Mouse (Mus musculus) adrenal gland (tissue): ENCODE data around the gene Btn2a2.

Experiments
- intact Hi-C: fragments of 180-260 bp; cut with DNase I; formaldehyde crosslinking; loops from one replicate; pipeline ENCODE4 v1.15.1; 2025

Btn2a2 gene

GRCm38 (mm10) chr13:23499943-23500342, 11.3 kb upstream of the Btn2a2 start:
- intact Hi-C loops = no loop called here

- intact Hi-C loops = no loop called here
Measured at GRCm38 (mm10) chr13:23498653-23499052, 10.0 kb upstream of the Btn2a2 start.

GRCm38 (mm10) chr13:23497656-23498321, 9.1 kb upstream of the Btn2a2 start:
- intact Hi-C loops = no loop called here

- intact Hi-C loops = no loop called here
Measured at GRCm38 (mm10) chr13:23495526-23495925, 6.9 kb upstream of the Btn2a2 start.

- intact Hi-C loops = no loop called here
Measured at GRCm38 (mm10) chr13:23491990-23492389, 3.3 kb upstream of the Btn2a2 start.

- intact Hi-C loops = no loop called here
Measured at GRCm38 (mm10) chr13:23491263-23491662, 2.6 kb upstream of the Btn2a2 start.

GRCm38 (mm10) chr13:23490863-23491262, 2.2 kb upstream of the Btn2a2 start:
- intact Hi-C loops = no loop called here

- intact Hi-C loops = no loop called here
Measured at GRCm38 (mm10) chr13:23485271-23485670, 3.4 kb downstream of the Btn2a2 start.

- intact Hi-C loops = no loop called here
Measured at GRCm38 (mm10) chr13:23483153-23483552, 5.5 kb downstream of the Btn2a2 start.

GRCm38 (mm10) chr13:23475658-23476057, 13.0 kb downstream of the Btn2a2 start:
- intact Hi-C loops = no loop called here

- intact Hi-C loops = no loop called here
Measured at GRCm38 (mm10) chr13:23466911-23467310, 21.7 kb downstream of the Btn2a2 start.

- intact Hi-C loops = no loop called here
Measured at GRCm38 (mm10) chr13:23466306-23466705, 22.4 kb downstream of the Btn2a2 start.

- intact Hi-C loops = no loop called here
Measured at GRCm38 (mm10) chr13:23465600-23466109, 23.0 kb downstream of the Btn2a2 start, which contains the start of gene Btn1a1. Gene Btn1a1 (minus strand): TSS chr13:23465901.

- intact Hi-C loops = no loop called here
Measured at GRCm38 (mm10) chr13:23464841-23465366, 23.8 kb downstream of the Btn2a2 start.

- intact Hi-C loops = no loop called here
Measured at GRCm38 (mm10) chr13:23464224-23464637, 24.4 kb downstream of the Btn2a2 start.

- intact Hi-C loops = no loop called here
Measured at GRCm38 (mm10) chr13:23463381-23464223, 25.1 kb downstream of the Btn2a2 start.

GRCm38 (mm10) chr13:23462669-23463068, 26.0 kb downstream of the Btn2a2 start:
- intact Hi-C loops = no loop called here

- intact Hi-C loops = no loop called here
Measured at GRCm38 (mm10) chr13:23462063-23462462, 26.6 kb downstream of the Btn2a2 start.

GRCm38 (mm10) chr13:23459264-23459846, 29.3 kb downstream of the Btn2a2 start:
- intact Hi-C loops = no loop called here

- intact Hi-C loops = loop anchor here (2.0 to 5.0 kb wide), 2 partner anchors 1432 to 1513 kb away; no protein-coding TSS in a partner anchor
Measured at GRCm38 (mm10) chr13:23453926-23454325, 34.7 kb downstream of the Btn2a2 start.

- intact Hi-C loops = loop anchor here (2.0 to 5.0 kb wide), 2 partner anchors 1431 to 1513 kb away; no protein-coding TSS in a partner anchor
Measured at GRCm38 (mm10) chr13:23453362-23453862, 35.2 kb downstream of the Btn2a2 start.
